Mouse (Mus musculus) CD4-positive, CD25-positive, alpha-beta regulatory T cell (primary cell): ENCODE data around the gene Nxf3. TPM values are rescaled to one million over a fixed set of nuclear protein-coding genes. Genes with fewer than 3 reads are reported as not detected.

Source experiments
- polyA plus RNA-seq: library from polyadenylated mRNA; unstranded; fragments of 100-300 nt; shearing (Covaris generic); gene quantifications from one replicate; pipeline ENCODE4 v1.2.1, GENCODE M21; 2017

Nxf3 gene
- not detected for polyA plus RNA-seq

GRCm38 (mm10) chrX:136085155-136085554, at the start of gene Nxf3:
Gene Nxf3 (minus strand): TSS chrX:136085255.

GRCm38 (mm10) chrX:136068020-136068419, 17.0 kb downstream of the Nxf3 start, which contains the start of gene Bex2:
Gene Bex2 (minus strand): TSS chrX:136068236.

GRCm38 (mm10) chrX:136032799-136033763, 52.0 kb downstream of the Nxf3 start, which contains the start of gene Arxes1:
Gene Arxes1 (plus strand): TSS chrX:136033367.

Other genes with a start within 250 kb of the Nxf3 start
- 15.3 TPM for gene Gprasp2, start 246.2 kb downstream of the Nxf3 start, polyA plus RNA-seq
- 8.0 TPM for gene Arxes2, start 91.4 kb downstream of the Nxf3 start, polyA plus RNA-seq
- not detected for gene Arxes1, start 51.9 kb downstream of the Nxf3 start, polyA plus RNA-seq
- 0.96 TPM for gene Bex2, start 17.0 kb downstream of the Nxf3 start, polyA plus RNA-seq
- gene Bex4, start 53.7 kb upstream of the Nxf3 start, polyA plus RNA-seq: not detected
- gene Tceal8, start 87.1 kb upstream of the Nxf3 start, polyA plus RNA-seq: 1.6 TPM
- not detected for gene Tceal5, start 118.6 kb upstream of the Nxf3 start, polyA plus RNA-seq
- not detected for gene Tceal7, start 129.5 kb upstream of the Nxf3 start, polyA plus RNA-seq
- gene Bex1, start 130.3 kb upstream of the Nxf3 start, polyA plus RNA-seq: not detected
- gene Tceal9, start 159.8 kb upstream of the Nxf3 start, polyA plus RNA-seq: 46.1 TPM
- gene Bex3, start 185.0 kb upstream of the Nxf3 start, polyA plus RNA-seq: 85.3 TPM